15 mouse cellular contexts compared by ENCODE assay signal in the genomic region with DNA sequence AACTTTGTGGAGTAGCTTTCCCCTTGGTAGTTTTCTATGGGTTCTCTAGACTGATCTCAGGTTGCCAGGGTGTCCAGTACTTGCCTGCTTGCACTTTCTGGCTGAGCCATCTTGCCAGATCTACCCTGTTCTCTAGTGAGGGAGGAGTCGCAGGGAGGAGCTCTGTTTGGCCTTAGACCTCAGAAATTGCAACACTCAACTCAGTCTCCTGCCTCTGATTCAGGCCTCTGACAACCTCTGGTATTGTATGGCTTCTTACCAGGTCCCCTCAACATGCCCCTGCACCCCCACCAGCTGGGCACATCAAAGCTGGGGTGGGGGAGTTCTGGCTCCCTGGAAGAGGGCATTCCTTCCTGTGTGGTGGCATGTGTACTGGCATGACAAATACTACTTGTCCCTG. TPM values are rescaled to one million over a fixed set of nuclear protein-coding genes. Genes with fewer than 3 reads are reported as not detected.
DNase-seq lines count a peak whose midpoint lies in the region; ATAC-seq lines count a peak whose summit lies in the region.
"Had no signal": no experiment of that assay in that cellular context is flagged by ENCODE, and none has a peak within 500 bp of the region (broad histone marks: within the 10 kb centered on the region; RNA-seq: fewer than 3 reads in every experiment).

No protein-coding gene starts in this region.

- H3K9me3 ChIP-seq in heart, embryonic 14.5 days (ENCODE audit: control insufficient read depth, low read length): no peaks in the 10 kb centered on the region
- H3K9me3 ChIP-seq: stomach, embryonic 15.5 days had no signal

- H3K4me1 ChIP-seq in heart, embryonic 14.5 days (ENCODE audit: control insufficient read depth in 2 of 2, insufficient read depth in 2 of 2, low read length in 2 of 2): peaks cover 21 to 34% of the 10 kb centered on the region in 2 experiments

- no peak overlapping the region for H3K9ac ChIP-seq in heart, embryonic 14.5 days (ENCODE audit: low read length)
- H3K9ac ChIP-seq: stomach, embryonic 15.5 days had no signal

- DNase-seq in heart, adult 9 months (ENCODE audit: low spot score in 2 of 2): no peak
- peak; percentile 47 for DNase-seq in lung, postnatal 36 days
- DNase-seq in lung, postnatal 4 days: no peak
- DNase-seq in fibroblast of lung, adult 2 months (ENCODE audit: low read depth): peak; percentile 55
- DNase-seq in skeletal muscle tissue, adult 2 months (ENCODE audit: low read depth, low spot score): peak; percentile 40
- no peak for DNase-seq in B cell, adult 2 months
- no peak for DNase-seq in cerebellum, adult 11 months
- DNase-seq: cerebellum, adult 8-10 months; right cerebral cortex, postnatal 25 days had no signal

- H3K27ac ChIP-seq in heart, embryonic 14.5 days (replicated peaks in 1 of 2; ENCODE audit: control insufficient read depth in 1 of 2, insufficient read depth in 1 of 2, low read depth in 2 of 2, low read length in 2 of 2): peak overlapping the region; percentile 3 to 54; a peak in 1 of 4 replicates
- H3K27ac ChIP-seq: stomach, embryonic 15.5 days had no signal

- 84% methylated on average over 1 of the region's 1 CpGs for WGBS in heart, embryonic 14.5 days

- H3K36me3 ChIP-seq in heart, embryonic 14.5 days (ENCODE audit: control insufficient read depth, insufficient read depth, low read length): no peaks in the 10 kb centered on the region
- H3K36me3 ChIP-seq: stomach, embryonic 15.5 days had no signal

- no peak overlapping the region for H3K4me3 ChIP-seq in heart, embryonic 14.5 days (ENCODE audit: control insufficient read depth in 1 of 2, insufficient read depth in 1 of 2, low read depth in 1 of 2, low read length in 2 of 2)
- H3K4me3 ChIP-seq: erythroblast, embryonic 14.5 days; stomach, embryonic 15.5 days had no signal

- ATAC-seq in heart, embryonic 14.5 days (ENCODE audit: insufficient number of reproducible peaks, insufficient read depth, low FRiP score, low read depth): no peak
- ATAC-seq: inflammation-experienced regulatory T-cells, adult 6 months; Patski had no signal

- peaks cover 32% of the 10 kb centered on the region for H3K27me3 ChIP-seq in heart, embryonic 14.5 days (ENCODE audit: control insufficient read depth, insufficient read depth, low read length)
- H3K27me3 ChIP-seq: Patski had no signal

- no peak overlapping the region for H3K4me2 ChIP-seq in heart, embryonic 14.5 days (ENCODE audit: low read length)
- H3K4me2 ChIP-seq: stomach, embryonic 15.5 days had no signal

RNA-seq across cellular contexts. Expression of gene Als2cl, which starts 2.3 kb away (rescaled TPM):
- polyA plus RNA-seq in heart, embryonic 14.5 days (2014; fragmentation: Nextera tagmentation; extraction: Ambion mirVana): 1.1 and 1.6 TPM in 2 replicates

RNA-seq across cellular contexts. Expression of gene Tmie, which starts 2.6 kb away (rescaled TPM):
- 0.16 and 0.20 TPM in 2 replicates for polyA plus RNA-seq in heart, embryonic 14.5 days (2014; fragmentation: Nextera tagmentation; extraction: Ambion mirVana)
- polyA plus RNA-seq: erythroblast, embryonic 14.5 days had no signal

RNA-seq across cellular contexts. Expression of gene Prss50, which starts 19.6 kb away (rescaled TPM):
- polyA plus RNA-seq in heart, embryonic 14.5 days (2014; fragmentation: Nextera tagmentation; extraction: Ambion mirVana): not detected in 2 replicates
- polyA plus RNA-seq: inflammation-experienced regulatory T-cells, adult 6 months; urinary bladder, adult 2 months had no signal

RNA-seq across cellular contexts. Expression of gene Prss46, which starts 33.0 kb away (rescaled TPM):
- polyA plus RNA-seq in heart, embryonic 14.5 days (2014; fragmentation: Nextera tagmentation; extraction: Ambion mirVana): 0.22 TPM in 1 of 2 replicates, not detected in the other
- polyA plus RNA-seq: erythroblast, embryonic 14.5 days; inflammation-experienced regulatory T-cells, adult 6 months; stomach, embryonic 15.5 days; urinary bladder, adult 2 months had no signal

RNA-seq across cellular contexts. Expression of gene Fam240a, which starts 39.3 kb away (rescaled TPM):
- not detected in 2 replicates for polyA plus RNA-seq in heart, embryonic 14.5 days (2014; fragmentation: Nextera tagmentation; extraction: Ambion mirVana)
- polyA plus RNA-seq: erythroblast, embryonic 14.5 days; inflammation-experienced regulatory T-cells, adult 6 months; Patski; stomach, embryonic 15.5 days; urinary bladder, adult 2 months had no signal

Comparison
In these comparisons a context has a peak if more than half of its experiments do, and no peak if none do; other contexts are left out.
1. DNase-seq: peak in lung, postnatal 36 days (single experiment), fibroblast of lung, adult 2 months (single experiment) and skeletal muscle tissue, adult 2 months (single experiment); none in heart, adult 9 months (0 of 2), lung, postnatal 4 days (0 of 2), B cell, adult 2 months (0 of 2) and cerebellum, adult 11 months (single experiment).